10 mouse cellular contexts compared by ENCODE assay signal in genomic region chr12:73953420-73954186, GRCm38 (mm10). TPM values are rescaled to one million over a fixed set of nuclear protein-coding genes. Genes with fewer than 3 reads are reported as not detected.
DNase-seq lines count a peak whose midpoint lies in the region; ATAC-seq and TF ChIP-seq lines count a peak whose summit lies in the region.
"Had no signal": no experiment of that assay in that cellular context is flagged by ENCODE, and none has a peak within 500 bp of the region (broad histone marks: within the 10 kb centered on the region; RNA-seq: fewer than 3 reads in every experiment).

No protein-coding gene starts in this region.

- DNase-seq in brain, embryonic 14.5 days (ENCODE audit: low read depth) = peak; percentile 16
- no peak for DNase-seq in yolk sac, embryonic 10.5 days (ENCODE audit: low spot score)
- no peak for DNase-seq in left cerebral cortex, postnatal 36 days (ENCODE audit: low spot score in 2 of 2)
- no peak for DNase-seq in cerebellum, postnatal 25 days

- WGBS in hindbrain, embryonic 12.5 days = 53% methylated on average over 14 of the region's 14 CpGs

- H3K36me3 ChIP-seq in erythroblast, embryonic 14.5 days (ENCODE audit: control insufficient read depth) = no peaks in the 10 kb centered on the region
- H3K36me3 ChIP-seq in hindbrain, embryonic 12.5 days = no peaks in the 10 kb centered on the region

- no peak overlapping the region for H3K27ac ChIP-seq in hindbrain, embryonic 12.5 days

- H3K4me2 ChIP-seq in hindbrain, embryonic 12.5 days (replicated peaks) = peak overlapping the region; percentile 54

- H3K4me1 ChIP-seq in erythroblast, embryonic 14.5 days (ENCODE audit: control insufficient read depth) = peaks cover 25% of the 10 kb centered on the region
- peaks cover 11% of the 10 kb centered on the region for H3K4me1 ChIP-seq in hindbrain, embryonic 12.5 days

- ATAC-seq in erythroblast, adult 5-6 weeks (replicated peaks; ENCODE audit: low FRiP score, poor library complexity, severe bottlenecking) = no peak
- no peak for ATAC-seq in hindbrain, embryonic 12.5 days (ENCODE audit: low FRiP score)
- peak; percentile 83 for ATAC-seq in megakaryocyte-erythroid progenitor cell, adult 5-6 weeks (replicated peaks; ENCODE audit: low FRiP score, low TSS enrichment, poor library complexity, severe bottlenecking)

- intact Hi-C loops in left cerebral cortex, postnatal 36 days (cut with DNase I) = no loop called here

- TF ChIP-seq POLR2A in brain, embryonic 14.5 days (IDR thresholded peaks at IDR 0.05; ENCODE audit: borderline replicate concordance, extremely low read depth, insufficient read depth, insufficient read length, poor library complexity, severe bottlenecking) = no peak

- TF ChIP-seq CTCF in brain, embryonic 14.5 days (IDR thresholded peaks at IDR 0.05; ENCODE audit: borderline replicate concordance, extremely low read depth, insufficient read depth, insufficient read length) = no peak

- peak overlapping the region; percentile 57 for H3K4me3 ChIP-seq in erythroblast, embryonic 14.5 days (replicated peaks)
- peak overlapping the region; percentile 26 for H3K4me3 ChIP-seq in hindbrain, embryonic 12.5 days

- peaks cover 11% of the 10 kb centered on the region for H3K27me3 ChIP-seq in erythroblast, embryonic 14.5 days (ENCODE audit: control insufficient read depth)
- H3K27me3 ChIP-seq in hindbrain, embryonic 12.5 days = peaks cover 5% of the 10 kb centered on the region; the same call in 1 of the 2 replicates

- no peaks in the 10 kb centered on the region for H3K9me3 ChIP-seq in erythroblast, embryonic 14.5 days (ENCODE audit: control insufficient read depth, low read length)
- no peaks in the 10 kb centered on the region for H3K9me3 ChIP-seq in hindbrain, embryonic 12.5 days (replicated peaks)

- H3K9ac ChIP-seq in hindbrain, embryonic 12.5 days = peak overlapping the region; percentile 27; the same call in 1 of the 2 replicates

RNA-seq across cellular contexts. Expression of gene Snapc1, which starts 10.7 kb away (rescaled TPM):
- 0.18 TPM in 1 of 2 replicates, not detected in the other for polyA plus RNA-seq in erythroblast, embryonic 14.5 days (2012)
- total RNA-seq in erythroblast, adult 5-6 weeks (2015; ENCODE audit: low replicate concordance) = 1.5 and 2.5 TPM in 2 replicates
- 1.2 and 4.9 TPM in 2 replicates for total RNA-seq in erythroblast, adult 5-6 weeks (2017; ENCODE audit: low replicate concordance)
- 33.4 and 34.1 TPM in 2 replicates for polyA plus RNA-seq in brain, embryonic 14.5 days (2012; rRNA removed)
- 29.4 and 31.5 TPM in 2 replicates for polyA plus RNA-seq in hindbrain, embryonic 12.5 days (2016; fragmentation: Nextera tagmentation; extraction: Ambion mirVana)
- total RNA-seq in megakaryocyte-erythroid progenitor cell, adult 5-6 weeks (2014; fragmentation: Nextera tagmentation) = 4.2 and 9.7 TPM in 2 replicates
- 19.1 and 39.5 TPM in 2 replicates for total RNA-seq in megakaryocyte-erythroid progenitor cell, adult 5-6 weeks (2017)
- 10 to 100 TPM; 41.1 to 50.4 TPM for total RNA-seq in left cerebral cortex, postnatal 36 days (2021)

RNA-seq across cellular contexts. Expression of gene Gm49321, which starts 16.1 kb away (rescaled TPM):
- polyA plus RNA-seq in erythroblast, embryonic 14.5 days (2012) = not detected in 2 replicates
- not detected in 2 replicates for total RNA-seq in erythroblast, adult 5-6 weeks (2015; ENCODE audit: low replicate concordance)
- total RNA-seq in erythroblast, adult 5-6 weeks (2017; ENCODE audit: low replicate concordance) = not detected in 2 replicates
- polyA plus RNA-seq in brain, embryonic 14.5 days (2012; rRNA removed) = not detected in 2 replicates
- 15.2 and 15.8 TPM in 2 replicates for polyA plus RNA-seq in hindbrain, embryonic 12.5 days (2016; fragmentation: Nextera tagmentation; extraction: Ambion mirVana)
- not detected in 2 replicates for total RNA-seq in megakaryocyte-erythroid progenitor cell, adult 5-6 weeks (2014; fragmentation: Nextera tagmentation)
- not detected in 2 replicates for total RNA-seq in megakaryocyte-erythroid progenitor cell, adult 5-6 weeks (2017)
- 10 to 100 TPM; 10.5 to 13.3 TPM for total RNA-seq in left cerebral cortex, postnatal 36 days (2021)
- polyA plus RNA-seq: C2C12 had no signal

RNA-seq across cellular contexts. Expression of gene Syt16, which starts 43.9 kb away (rescaled TPM):
- polyA plus RNA-seq in erythroblast, embryonic 14.5 days (2012) = not detected in 2 replicates
- not detected in 2 replicates for total RNA-seq in erythroblast, adult 5-6 weeks (2015; ENCODE audit: low replicate concordance)
- not detected in 2 replicates for total RNA-seq in erythroblast, adult 5-6 weeks (2017; ENCODE audit: low replicate concordance)
- polyA plus RNA-seq in brain, embryonic 14.5 days (2012; rRNA removed) = 36.5 and 43.4 TPM in 2 replicates
- polyA plus RNA-seq in hindbrain, embryonic 12.5 days (2016; fragmentation: Nextera tagmentation; extraction: Ambion mirVana) = 17.0 and 19.5 TPM in 2 replicates
- not detected in 2 replicates for total RNA-seq in megakaryocyte-erythroid progenitor cell, adult 5-6 weeks (2014; fragmentation: Nextera tagmentation)
- not detected in 2 replicates for total RNA-seq in megakaryocyte-erythroid progenitor cell, adult 5-6 weeks (2017)
- 100 to 1,000 TPM in 1 of 2 experiments, 10 to 100 TPM in 1; 82.4 to 104 TPM for total RNA-seq in left cerebral cortex, postnatal 36 days (2021)
- total RNA-seq: heart, postnatal 10 days had no signal

RNA-seq across cellular contexts. Expression of gene Hif1a, which starts 52.4 kb away (rescaled TPM):
- polyA plus RNA-seq in erythroblast, embryonic 14.5 days (2012) = 0.09 and 0.10 TPM in 2 replicates
- total RNA-seq in erythroblast, adult 5-6 weeks (2015; ENCODE audit: low replicate concordance) = 14.2 and 17.9 TPM in 2 replicates
- total RNA-seq in erythroblast, adult 5-6 weeks (2017; ENCODE audit: low replicate concordance) = 14.1 and 15.4 TPM in 2 replicates
- polyA plus RNA-seq in brain, embryonic 14.5 days (2012; rRNA removed) = 69.2 and 73.1 TPM in 2 replicates
- 133 and 139 TPM in 2 replicates for polyA plus RNA-seq in hindbrain, embryonic 12.5 days (2016; fragmentation: Nextera tagmentation; extraction: Ambion mirVana)
- 18.7 and 28.2 TPM in 2 replicates for total RNA-seq in megakaryocyte-erythroid progenitor cell, adult 5-6 weeks (2014; fragmentation: Nextera tagmentation)
- total RNA-seq in megakaryocyte-erythroid progenitor cell, adult 5-6 weeks (2017) = 34.5 and 42.4 TPM in 2 replicates
- 10 to 100 TPM; 54.6 TPM for total RNA-seq in left cerebral cortex, postnatal 36 days (2021)

Comparison
In these comparisons a context has a peak if more than half of its experiments do, and no peak if none do; other contexts are left out.
1. RNA of gene Gm49321, which starts 16.1 kb away (total RNA-seq): 10.5 to 13.3 TPM in left cerebral cortex, postnatal 36 days; not detected in erythroblast, adult 5-6 weeks and not detected in megakaryocyte-erythroid progenitor cell, adult 5-6 weeks; every median in the first group is over 4 times any median in the second.
2. RNA of gene Syt16, which starts 43.9 kb away (total RNA-seq): 82.4 to 104 TPM in left cerebral cortex, postnatal 36 days; not detected in erythroblast, adult 5-6 weeks and not detected in megakaryocyte-erythroid progenitor cell, adult 5-6 weeks; every median in the first group is over 10 times any median in the second.